Mouse (Mus musculus) limb, embryonic 14.5 days (tissue): ENCODE measurements around the gene Itgb1. TPM values are rescaled to one million over a fixed set of nuclear protein-coding genes. Genes with fewer than 3 reads are reported as not detected.

Experiments used
- ATAC-seq: fragments of 200-750 bp; cut with Nextera tagmentation; 2 replicates; pipeline ENCODE4 v1.8.0; 2017; ENCODE audit warnings: low read depth, moderate number of reproducible peaks, moderate TSS enrichment; ENCODE audit not compliant: low FRiP score
- DNase-seq: peaks from one replicate; pipeline ENCODE4 v3.0.0-alpha.2; 2015; ENCODE audit warnings: low spot score
- H3K27ac ChIP-seq: fragments of 300-500 bp; sonication (generic); replicated peaks from 2 replicates; pipeline ENCODE4 v1.5.1; 2014; ENCODE audit warnings: low read depth, mild to moderate bottlenecking, low read length, moderate library complexity, mixed read lengths
- H3K27me3 ChIP-seq: fragments of 300-500 bp; sonication (generic); 2 replicates; pipeline ENCODE4 v1.6.1; 2014; ENCODE audit warnings: low read length, mixed read lengths; ENCODE audit not compliant: control insufficient read depth, insufficient read depth
- H3K36me3 ChIP-seq: fragments of 300-500 bp; sonication (generic); 2 replicates; pipeline ENCODE4 v1.6.1; 2014; ENCODE audit warnings: mild to moderate bottlenecking, low read length, moderate library complexity, mixed read lengths; ENCODE audit not compliant: control insufficient read depth, insufficient read depth
- H3K4me1 ChIP-seq: fragments of 300-500 bp; sonication (generic); 2 replicates; pipeline ENCODE4 v1.6.1; 2014; ENCODE audit warnings: antibody characterized with exemption, low read length, mixed read lengths; ENCODE audit not compliant: control insufficient read depth, insufficient read depth
- H3K4me2 ChIP-seq: fragments of 300-500 bp; sonication (generic); replicated peaks from 2 replicates; pipeline ENCODE4 v1.6.1; 2014; ENCODE audit warnings: low read depth, mild to moderate bottlenecking, low read length, moderate library complexity; ENCODE audit not compliant: severe bottlenecking
- H3K4me3 ChIP-seq: fragments of 300-500 bp; sonication (generic); replicated peaks from 2 replicates; pipeline ENCODE4 v1.5.1; 2014; ENCODE audit warnings: low read length
- H3K9ac ChIP-seq: fragments of 300-500 bp; sonication (generic); 2 replicates; pipeline ENCODE4 v1.6.1; 2014; ENCODE audit warnings: mild to moderate bottlenecking, low read depth, low read length, moderate library complexity; ENCODE audit not compliant: severe bottlenecking
- H3K9me3 ChIP-seq: fragments of 300-500 bp; sonication (generic); 2 replicates; pipeline ENCODE4 v1.6.1; 2016; ENCODE audit warnings: low read length; ENCODE audit not compliant: control insufficient read depth
- POLR2A ChIP-seq: fragments of 200-500 bp; IDR thresholded peaks from 2 replicates; pipeline ENCODE4 v1.8.0; 2012; ENCODE audit warnings: inconsistent platforms, mild to moderate bottlenecking, moderate library complexity, borderline replicate concordance; ENCODE audit not compliant: insufficient read depth, insufficient read length; ENCODE audit errors: extremely low read depth
- WGBS: fragments of 180-500 bp; shearing (Covaris S2); extraction: QIAGEN DNeasy Blood & Tissue Kit; methylation state at CpG from one replicate; pipeline ENCODE4 v1.1.7; 2014; 5-methylcytosine and 5-hydroxymethylcytosine counted together
- polyA plus RNA-seq, 2 experiments: library from polyadenylated mRNA; depleted of rRNA in 1 of 2; stranded (reverse) in 1 of 2; unstranded in 1 of 2; fragments of >200 nt; fragmentation: Nextera tagmentation in 1 of 2; extraction: Ambion mirVana in 1 of 2; gene quantifications; 2 replicates each; pipeline versions ENCODE4 v1.2.1 to v1.2.3; 2012 to 2014

Gene Itgb1
- polyA plus RNA-seq, 2 experiments, result 189 to 290 TPM

GRCm38 (mm10) chr8:128662696-128663095 lies 22.8 kb upstream of the Itgb1 start:
- DNase-seq, result no peak
- H3K4me2 ChIP-seq, result no peak overlapping the region
- H3K27ac ChIP-seq, result no peak overlapping the region
- H3K36me3 ChIP-seq, result no peaks in the 10 kb centered on the region
- no peaks in the 10 kb centered on the region for H3K4me1 ChIP-seq
- no peaks in the 10 kb centered on the region for H3K27me3 ChIP-seq
- no peak overlapping the region for H3K4me3 ChIP-seq
- WGBS, result 82% methylated on average over 2 of the region's 2 CpGs
- no peaks in the 10 kb centered on the region for H3K9me3 ChIP-seq
- no peak for TF ChIP-seq POLR2A
- no peak overlapping the region for H3K9ac ChIP-seq
- no peak for ATAC-seq

- ATAC-seq, result no peak
- no peak overlapping the region for H3K4me2 ChIP-seq
- no peaks in the 10 kb centered on the region for H3K9me3 ChIP-seq
- DNase-seq, result peak; percentile 25
- no peaks in the 10 kb centered on the region for H3K4me1 ChIP-seq
- no peak overlapping the region for H3K4me3 ChIP-seq
- no peak overlapping the region for H3K27ac ChIP-seq
- no peak for TF ChIP-seq POLR2A
- no peak overlapping the region for H3K9ac ChIP-seq
- H3K36me3 ChIP-seq, result no peaks in the 10 kb centered on the region
- no peaks in the 10 kb centered on the region for H3K27me3 ChIP-seq
- WGBS, result 16% methylated on average over 2 of the region's 2 CpGs
Measured at GRCm38 (mm10) chr8:128663106-128663505, 22.3 kb upstream of the Itgb1 start.

- no peak for TF ChIP-seq POLR2A
Measured at GRCm38 (mm10) chr8:128666576-128667263, 18.7 kb upstream of the Itgb1 start.

GRCm38 (mm10) chr8:128671813-128672212 lies 13.6 kb upstream of the Itgb1 start:
- DNase-seq, result no peak
- no peak for TF ChIP-seq POLR2A
- WGBS, result 97% methylated on average over 1 of the region's 1 CpGs
- no peaks in the 10 kb centered on the region for H3K4me1 ChIP-seq
- H3K9ac ChIP-seq, result no peak overlapping the region
- no peak overlapping the region for H3K4me2 ChIP-seq
- H3K27me3 ChIP-seq, result no peaks in the 10 kb centered on the region
- H3K9me3 ChIP-seq, result no peaks in the 10 kb centered on the region
- no peak overlapping the region for H3K4me3 ChIP-seq
- no peak overlapping the region for H3K27ac ChIP-seq
- no peak for ATAC-seq
- no peaks in the 10 kb centered on the region for H3K36me3 ChIP-seq

More at GRCm38 (mm10) chr8:128666576-128667263, 18.7 kb upstream of the Itgb1 start:
- DNase-seq, result peak; percentile 25
- no peak for ATAC-seq
- 70% methylated on average over 4 of the region's 4 CpGs for WGBS
- Histone ChIP-seq H3K9me3 (no peaks in the 10 kb centered on the region), H3K27me3 (no peaks in the 10 kb centered on the region), H3K4me2 (no peak overlapping the region), H3K27ac (no peak overlapping the region), H3K36me3 (no peaks in the 10 kb centered on the region), H3K4me3 (no peak overlapping the region), H3K4me1 (no peaks in the 10 kb centered on the region), H3K9ac (no peak overlapping the region)

- Histone ChIP-seq H3K9me3 (no peaks in the 10 kb centered on the region), H3K27me3 (no peaks in the 10 kb centered on the region), H3K4me3 (no peak overlapping the region), H3K4me1 (no peaks in the 10 kb centered on the region), H3K36me3 (no peaks in the 10 kb centered on the region), H3K4me2 (no peak overlapping the region), H3K27ac (no peak overlapping the region), H3K9ac (no peak overlapping the region)
- DNase-seq (no peak), ATAC-seq (no peak)
- no peak for TF ChIP-seq POLR2A
- WGBS, result 74% methylated on average over 2 of the region's 2 CpGs
Measured at GRCm38 (mm10) chr8:128672441-128672840, 13.0 kb upstream of the Itgb1 start.
